Mouse (Mus musculus): Measurements from ENCODE around the gene Homer1. TPM values are rescaled to one million over a fixed set of nuclear protein-coding genes. Genes with fewer than 3 reads are reported as not detected.

The Homer1 gene
- polyA plus RNA-seq, 1 experiment = 0.86 TPM

DNA sequence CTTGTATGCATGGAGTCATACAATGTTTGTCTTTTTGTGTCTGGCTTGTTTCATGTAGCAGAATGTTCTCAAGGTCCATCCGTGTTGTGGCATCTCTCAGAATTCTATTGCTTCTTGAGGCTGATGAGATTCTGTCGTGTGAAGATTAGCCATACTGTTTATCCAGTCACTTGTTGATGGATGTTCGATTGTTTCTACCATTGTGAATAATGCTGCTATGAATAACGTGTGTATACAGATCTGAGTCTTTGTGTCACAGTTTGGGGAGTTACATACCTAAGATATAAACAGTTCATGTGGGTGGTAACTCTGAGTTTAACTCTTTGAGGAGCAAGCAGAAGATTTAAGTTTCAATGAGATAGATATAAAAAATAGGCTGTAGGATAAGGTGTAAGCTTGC, 110.9 kb downstream of the Homer1 start:
- no peak overlapping the region for H3K27ac ChIP-seq (ENCODE audit: insufficient read depth, low read length)
- no peak overlapping the region for H3K4me3 ChIP-seq (ENCODE audit: extremely low read depth, insufficient read depth, insufficient read length)
- no peaks in the 10 kb centered on the region for H3K27me3 ChIP-seq (ENCODE audit: control insufficient read depth, insufficient read depth, low read length)
- H3K4me1 ChIP-seq (ENCODE audit: control insufficient read depth, insufficient read depth, insufficient read length) = no peaks in the 10 kb centered on the region
- TF ChIP-seq POLR2A (IDR thresholded peaks at IDR 0.05; ENCODE audit: low read depth, low read length) (no peak), CTCF (IDR thresholded peaks at IDR 0.05; ENCODE audit: extremely low read depth, insufficient read depth, insufficient read length, insufficient replicate concordance) (no peak)
- 89% methylated on average over 4 of the region's 4 CpGs for WGBS
- DNase-seq (ENCODE audit: low read depth in 1 of 2, low spot score in 2 of 2) = no peak
- no peaks in the 10 kb centered on the region for H3K36me3 ChIP-seq (ENCODE audit: control insufficient read depth, insufficient read depth, low read length)

DNA sequence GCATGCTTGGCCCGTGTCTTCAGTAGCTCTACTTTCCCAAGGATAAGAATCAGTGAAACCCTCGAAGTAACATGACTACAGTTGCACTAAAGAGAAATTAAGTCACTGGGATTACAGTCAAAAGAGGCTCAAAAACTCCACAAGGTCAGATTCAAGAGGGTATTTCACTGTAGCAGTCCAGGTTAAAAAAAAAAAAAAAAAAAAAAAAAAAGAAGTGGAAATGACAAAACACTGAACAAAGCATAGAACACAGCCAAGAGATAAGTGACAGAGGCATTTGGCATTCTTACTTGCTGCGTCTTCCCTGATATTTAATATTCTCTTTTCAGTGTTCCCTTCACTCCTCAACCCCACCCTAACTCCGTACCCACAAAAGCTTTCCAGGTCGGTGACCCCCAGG, 115.6 kb downstream of the Homer1 start:
- Histone ChIP-seq H3K4me3 (ENCODE audit: extremely low read depth, insufficient read depth, insufficient read length) (no peak overlapping the region), H3K4me1 (ENCODE audit: control insufficient read depth, insufficient read depth, insufficient read length) (no peaks in the 10 kb centered on the region), H3K27ac (ENCODE audit: insufficient read depth, low read length) (no peak overlapping the region), H3K27me3 (ENCODE audit: control insufficient read depth, insufficient read depth, low read length) (no peaks in the 10 kb centered on the region), H3K36me3 (ENCODE audit: control insufficient read depth, insufficient read depth, low read length) (no peaks in the 10 kb centered on the region)
- no peak for TF ChIP-seq CTCF (IDR thresholded peaks at IDR 0.05; ENCODE audit: extremely low read depth, insufficient read depth, insufficient read length, insufficient replicate concordance)
- TF ChIP-seq POLR2A (IDR thresholded peaks at IDR 0.05; ENCODE audit: low read depth, low read length) = no peak
- WGBS = 90% methylated on average over 5 of the region's 5 CpGs
- DNase-seq (ENCODE audit: low read depth in 1 of 2, low spot score in 2 of 2) = no peak

DNA sequence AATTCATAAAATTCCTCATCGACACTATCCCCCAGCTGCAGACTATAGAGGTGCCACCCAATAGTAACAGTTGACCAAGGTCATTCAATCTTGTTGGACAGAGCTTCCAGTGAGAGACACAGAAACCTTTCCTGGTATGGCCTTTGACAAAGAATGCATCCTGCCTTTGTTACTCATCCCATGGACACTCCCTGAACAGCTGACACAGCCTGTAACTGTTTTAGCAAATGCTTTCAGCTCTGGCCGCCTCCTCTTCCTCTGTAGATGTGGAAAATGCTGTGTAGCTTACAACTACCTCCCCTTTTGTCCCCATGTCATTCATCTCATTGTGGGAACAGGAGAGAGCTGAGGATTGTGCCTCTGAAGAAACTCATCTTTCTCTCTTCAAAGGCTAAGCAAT, 118.9 kb downstream of the Homer1 start:
- no peak for DNase-seq (ENCODE audit: low read depth in 1 of 2, low spot score in 2 of 2)
- TF ChIP-seq POLR2A (IDR thresholded peaks at IDR 0.05; ENCODE audit: low read depth, low read length) = no peak
- TF ChIP-seq CTCF (IDR thresholded peaks at IDR 0.05; ENCODE audit: extremely low read depth, insufficient read depth, insufficient read length, insufficient replicate concordance) = no peak
- whole genome bisulfite sequencing = 82% methylated on average over 2 of the region's 2 CpGs

DNA sequence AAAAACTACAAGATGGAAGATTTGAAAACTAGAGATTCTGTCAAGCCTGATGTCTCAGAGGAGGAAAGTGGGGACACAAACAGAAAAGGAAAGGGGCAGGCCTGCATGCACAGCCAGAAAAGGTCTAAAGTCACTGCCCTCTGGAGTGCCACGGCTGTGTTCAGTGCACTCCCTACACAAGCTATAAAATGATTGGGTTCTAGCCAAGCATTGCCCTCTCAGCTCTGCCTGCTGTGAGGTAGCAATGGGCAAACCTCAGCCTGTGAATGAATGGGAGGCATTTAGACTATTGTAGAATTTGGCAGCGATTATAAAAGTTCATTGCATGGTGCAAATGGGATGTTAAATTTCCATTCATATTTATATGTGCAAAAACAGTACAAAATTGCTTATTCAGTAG, 120.3 kb downstream of the Homer1 start:
- WGBS = 88% methylated on average over 2 of the region's 2 CpGs
- TF ChIP-seq POLR2A (IDR thresholded peaks at IDR 0.05; ENCODE audit: low read depth, low read length) = no peak
- TF ChIP-seq CTCF (IDR thresholded peaks at IDR 0.05; ENCODE audit: extremely low read depth, insufficient read depth, insufficient read length, insufficient replicate concordance) = no peak

More for the DNA sequence above, 118.9 kb downstream of the Homer1 start:
- no peaks in the 10 kb centered on the region for H3K27me3 ChIP-seq (ENCODE audit: control insufficient read depth, insufficient read depth, low read length)
- H3K4me3 ChIP-seq (ENCODE audit: extremely low read depth, insufficient read depth, insufficient read length) = no peak overlapping the region
- H3K27ac ChIP-seq (ENCODE audit: insufficient read depth, low read length) = no peak overlapping the region
- H3K4me1 ChIP-seq (ENCODE audit: control insufficient read depth, insufficient read depth, insufficient read length) = no peaks in the 10 kb centered on the region
- no peaks in the 10 kb centered on the region for H3K36me3 ChIP-seq (ENCODE audit: control insufficient read depth, insufficient read depth, low read length)

DNA sequence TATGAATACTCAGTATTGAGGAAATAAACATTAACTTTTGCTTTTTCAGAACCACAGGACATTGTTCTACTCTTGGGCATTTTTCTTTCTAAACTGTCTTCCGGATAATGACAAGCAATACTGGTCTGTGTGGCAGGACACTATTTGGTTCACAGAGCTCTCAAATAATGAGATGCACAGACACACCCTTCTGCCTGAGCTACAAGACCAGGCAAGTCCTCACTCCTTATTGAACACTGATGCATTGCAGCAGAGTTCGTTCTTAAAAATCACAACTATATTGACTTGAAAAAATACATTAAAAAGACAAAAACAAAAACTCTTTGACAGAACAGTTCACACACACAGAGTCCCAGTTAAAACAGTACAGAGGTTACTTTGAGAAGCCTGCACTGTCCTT, 123.8 kb downstream of the Homer1 start:
- Histone ChIP-seq H3K36me3 (ENCODE audit: control insufficient read depth, insufficient read depth, low read length) (no peaks in the 10 kb centered on the region), H3K27ac (ENCODE audit: insufficient read depth, low read length) (no peak overlapping the region), H3K27me3 (ENCODE audit: control insufficient read depth, insufficient read depth, low read length) (no peaks in the 10 kb centered on the region), H3K4me3 (ENCODE audit: extremely low read depth, insufficient read depth, insufficient read length) (no peak overlapping the region), H3K4me1 (ENCODE audit: control insufficient read depth, insufficient read depth, insufficient read length) (no peaks in the 10 kb centered on the region)
- TF ChIP-seq CTCF (IDR thresholded peaks at IDR 0.05; ENCODE audit: extremely low read depth, insufficient read depth, insufficient read length, insufficient replicate concordance) (no peak), POLR2A (IDR thresholded peaks at IDR 0.05; ENCODE audit: low read depth, low read length) (no peak)
- no peak for DNase-seq (ENCODE audit: low read depth in 1 of 2, low spot score in 2 of 2)
- WGBS = 78% methylated on average over 2 of the region's 2 CpGs

More for the DNA sequence above, 120.3 kb downstream of the Homer1 start:
- DNase-seq (ENCODE audit: low read depth in 1 of 2, low spot score in 2 of 2) = no peak
- no peak overlapping the region for H3K4me3 ChIP-seq (ENCODE audit: extremely low read depth, insufficient read depth, insufficient read length)
- no peaks in the 10 kb centered on the region for H3K4me1 ChIP-seq (ENCODE audit: control insufficient read depth, insufficient read depth, insufficient read length)
- H3K27ac ChIP-seq (ENCODE audit: insufficient read depth, low read length) = no peak overlapping the region
- H3K27me3 ChIP-seq (ENCODE audit: control insufficient read depth, insufficient read depth, low read length) = no peaks in the 10 kb centered on the region
- no peaks in the 10 kb centered on the region for H3K36me3 ChIP-seq (ENCODE audit: control insufficient read depth, insufficient read depth, low read length)

DNA sequence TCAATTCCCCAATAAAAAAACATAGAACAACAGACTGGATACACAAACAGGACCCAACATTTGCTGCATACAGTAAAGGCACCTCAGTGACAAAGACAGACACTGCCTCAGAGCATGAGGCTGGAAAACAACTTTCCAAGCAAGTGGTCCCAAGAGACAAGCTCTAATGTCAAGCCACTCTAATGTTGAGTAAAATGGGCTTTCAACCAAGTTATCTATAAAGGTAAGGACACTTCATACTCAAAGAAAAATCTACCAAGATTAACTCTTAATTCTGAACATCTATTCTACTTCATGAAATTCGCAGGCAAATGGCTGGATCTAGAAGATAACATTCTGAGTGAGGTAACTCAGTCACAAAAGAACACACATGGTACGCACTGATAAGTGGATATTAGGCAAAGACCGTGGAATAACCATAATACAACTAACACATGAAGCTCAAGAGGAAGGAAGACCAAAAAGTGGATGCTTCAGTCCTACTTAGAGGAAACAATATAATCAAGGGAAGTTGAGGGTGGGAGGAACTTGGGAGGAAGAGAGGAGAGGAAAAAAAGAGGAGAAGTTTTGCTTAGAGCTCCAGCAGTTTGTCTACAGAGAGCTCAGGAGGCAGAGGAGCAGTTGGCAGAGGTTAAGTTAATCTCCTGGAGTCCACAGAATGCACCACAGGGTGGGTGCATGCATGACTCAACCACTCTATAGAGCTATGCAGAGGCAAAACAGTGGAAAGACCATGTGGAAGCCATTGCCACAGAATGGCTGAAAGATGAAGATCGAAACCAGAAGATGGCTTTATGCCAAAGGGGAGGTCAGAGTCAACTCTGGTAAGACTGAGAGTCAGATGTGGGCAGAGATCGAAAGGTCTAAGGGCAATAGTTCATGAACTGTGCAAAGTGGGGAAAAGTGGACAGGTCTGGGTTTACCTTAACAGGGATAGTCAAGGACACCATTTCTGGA, 128.8 kb downstream of the Homer1 start:
- H3K27ac ChIP-seq (ENCODE audit: insufficient read depth, low read length) = no peak overlapping the region
- no peak overlapping the region for H3K4me3 ChIP-seq (ENCODE audit: extremely low read depth, insufficient read depth, insufficient read length)
- H3K36me3 ChIP-seq (ENCODE audit: control insufficient read depth, insufficient read depth, low read length) = peaks cover 2% of the 10 kb centered on the region
- no peak for TF ChIP-seq CTCF (IDR thresholded peaks at IDR 0.05; ENCODE audit: extremely low read depth, insufficient read depth, insufficient read length, insufficient replicate concordance)
- no peak for TF ChIP-seq POLR2A (IDR thresholded peaks at IDR 0.05; ENCODE audit: low read depth, low read length)
- DNase-seq (ENCODE audit: low read depth in 1 of 2, low spot score in 2 of 2) = no peak
- 79% methylated on average over 5 of the region's 5 CpGs for WGBS
- no peaks in the 10 kb centered on the region for H3K4me1 ChIP-seq (ENCODE audit: control insufficient read depth, insufficient read depth, insufficient read length)
- H3K27me3 ChIP-seq (ENCODE audit: control insufficient read depth, insufficient read depth, low read length) = no peaks in the 10 kb centered on the region

DNA sequence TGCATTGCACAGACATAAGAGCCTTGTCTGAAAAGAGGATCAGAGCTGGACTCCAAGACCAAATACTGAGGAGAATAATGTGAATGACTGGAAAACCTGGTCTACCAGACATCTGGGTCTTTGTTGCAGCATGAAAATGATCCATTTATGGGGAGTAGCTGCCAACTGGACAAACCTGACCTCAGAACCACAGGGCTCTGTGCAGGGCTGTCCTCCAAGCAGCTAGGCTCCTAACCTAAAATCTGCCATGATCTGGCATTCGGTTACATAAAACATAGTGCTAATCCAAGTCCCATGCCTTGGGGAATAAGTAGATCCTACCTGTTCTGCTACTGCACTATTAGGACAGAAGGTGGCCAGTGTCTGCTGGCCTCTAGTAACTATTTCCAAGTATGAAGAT, 129.8 kb downstream of the Homer1 start:
- 91% methylated on average over 1 of the region's 1 CpGs for WGBS
- no peak for TF ChIP-seq POLR2A (IDR thresholded peaks at IDR 0.05; ENCODE audit: low read depth, low read length)
- H3K36me3 ChIP-seq (ENCODE audit: control insufficient read depth, insufficient read depth, low read length) = peaks cover 5% of the 10 kb centered on the region
- H3K4me1 ChIP-seq (ENCODE audit: control insufficient read depth, insufficient read depth, insufficient read length) = no peaks in the 10 kb centered on the region
- H3K4me3 ChIP-seq (ENCODE audit: extremely low read depth, insufficient read depth, insufficient read length) = no peak overlapping the region
- no peak overlapping the region for H3K27ac ChIP-seq (ENCODE audit: insufficient read depth, low read length)
- DNase-seq (ENCODE audit: low read depth in 1 of 2, low spot score in 2 of 2) = no peak
- no peaks in the 10 kb centered on the region for H3K27me3 ChIP-seq (ENCODE audit: control insufficient read depth, insufficient read depth, low read length)
